Mouse (Mus musculus): ENCODE measurements around the gene Ccdc47.

Ccdc47 gene

GRCm38 (mm10) chr11:106159921-106160840 lies 56.0 kb downstream of the Ccdc47 start:
- peak; percentile 78 to 82 for DNase-seq

GRCm38 (mm10) chr11:106159216-106159920 lies 56.8 kb downstream of the Ccdc47 start:
- DNase-seq, result peak; percentile 91 to 93

GRCm38 (mm10) chr11:106158930-106159215 lies 57.3 kb downstream of the Ccdc47 start:
- no peak for DNase-seq

GRCm38 (mm10) chr11:106158081-106158929 lies 57.8 kb downstream of the Ccdc47 start:
- no peak for DNase-seq

GRCm38 (mm10) chr11:106157154-106157553 lies 59.0 kb downstream of the Ccdc47 start:
- DNase-seq, result no peak

GRCm38 (mm10) chr11:106156257-106156656 lies 59.9 kb downstream of the Ccdc47 start:
- no peak for DNase-seq

GRCm38 (mm10) chr11:106155761-106156160 lies 60.4 kb downstream of the Ccdc47 start:
- no peak for DNase-seq

GRCm38 (mm10) chr11:106154770-106155169 lies 61.4 kb downstream of the Ccdc47 start:
- DNase-seq, result no peak

GRCm38 (mm10) chr11:106154091-106154490 lies 62.1 kb downstream of the Ccdc47 start:
- no peak for DNase-seq

- DNase-seq, result no peak
Measured at GRCm38 (mm10) chr11:106152132-106152531, 64.0 kb downstream of the Ccdc47 start.

- DNase-seq, result no peak
Measured at GRCm38 (mm10) chr11:106151219-106151618, 64.9 kb downstream of the Ccdc47 start.

Data from lung, adult 18-20 months (tissue).